Mouse (Mus musculus) left cerebral cortex, postnatal 14 days (tissue): ENCODE results near the gene Rph3a. TPM values are rescaled to one million over a fixed set of nuclear protein-coding genes. Genes with fewer than 3 reads are reported as not detected.
"Not testable (repeated sequence)": the region's sequence is repeated elsewhere in the genome, so short reads cannot be mapped to it uniquely, and the experiment has no call there.

Experiments
- DNase-seq, 2 experiments: peaks; one replicate each; pipeline ENCODE4 v3.0.0; 2021 to 2022; ENCODE audit warnings: low spot score in 2 of 2, mixed read lengths in 1 of 2
- intact Hi-C: fragments of 180-260 bp; cut with DNase I; formaldehyde crosslinking; loops from one replicate; pipeline ENCODE4 v1.15.1; 2025
- total RNA-seq, 2 experiments: library from RNA; stranded (reverse); gene quantifications; 2 replicates each; pipeline ENCODE4 v1.2.3; 2021

Rph3a gene
- total RNA-seq, 2 experiments from 2014 or later, result 252 to 253 TPM

- intact Hi-C loops, DNase-seq: not testable (repeated sequence)
Observed at GRCm38 (mm10) chr5:120924520-120924919, 85.4 kb downstream of the Rph3a start.

DNA sequence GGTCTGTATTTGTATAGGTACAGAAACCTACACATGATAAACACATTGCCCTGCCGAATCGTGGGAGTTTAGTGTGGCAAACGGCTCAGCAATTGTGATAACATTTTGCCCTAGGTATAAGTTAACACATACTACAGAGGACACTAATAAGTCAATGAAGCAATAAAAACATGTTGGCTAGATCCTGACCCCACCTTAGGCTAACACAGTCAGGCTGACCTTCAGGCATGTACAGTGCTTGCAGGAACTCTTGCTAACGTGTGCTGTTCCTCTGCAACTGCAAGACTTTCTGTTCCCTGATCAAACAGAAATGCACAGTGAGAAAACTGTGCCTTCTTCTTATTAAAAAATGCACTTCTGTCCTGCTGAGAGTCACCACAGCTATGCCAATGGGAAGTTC is 85.9 kb downstream of the Rph3a start:
- no peak for DNase-seq
- intact Hi-C loops, result no loop called here

- intact Hi-C loops, result no loop called here
- no peak for DNase-seq
Observed at GRCm38 (mm10) chr5:120920296-120920695, 89.6 kb downstream of the Rph3a start.

DNA sequence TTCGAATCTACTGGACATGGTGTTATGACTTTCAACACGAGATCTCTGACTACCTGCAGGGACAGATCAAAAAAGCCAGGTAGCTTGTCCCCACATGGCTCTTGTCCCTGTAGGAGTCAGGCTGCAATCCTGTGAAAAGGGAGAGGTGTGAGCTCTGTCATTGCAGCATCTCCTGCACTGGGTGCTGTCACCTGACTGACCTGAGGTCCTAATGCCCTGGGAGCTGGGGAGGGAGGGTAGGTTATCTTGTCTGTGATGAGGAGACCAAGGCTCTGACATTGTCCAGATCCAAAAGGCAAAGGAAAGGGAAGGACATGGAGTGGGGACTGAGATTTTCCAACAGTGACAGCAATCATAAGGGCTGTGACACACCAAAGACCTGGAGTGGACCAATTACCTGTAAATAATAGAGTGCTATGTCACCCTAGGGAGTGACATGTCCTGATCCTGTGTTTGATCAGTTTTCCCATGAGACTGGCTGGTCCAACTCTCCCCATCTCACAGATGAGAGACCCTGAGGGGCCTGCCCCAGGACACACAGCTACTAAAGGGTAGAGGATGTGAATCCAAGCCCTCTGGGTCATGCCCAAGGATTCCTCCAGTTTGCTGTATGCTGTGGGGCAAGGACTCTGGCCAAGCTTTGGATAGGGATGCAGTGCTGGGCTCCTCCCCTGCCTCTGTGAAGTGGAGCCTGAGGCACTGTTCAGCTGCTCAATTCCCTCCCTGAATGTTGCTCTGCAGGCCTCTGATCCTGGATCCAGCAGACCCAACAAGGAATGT is 90.5 kb downstream of the Rph3a start:
- DNase-seq, intact Hi-C loops: not testable (repeated sequence)

- intact Hi-C loops, DNase-seq: not testable (repeated sequence)
Observed at GRCm38 (mm10) chr5:120914204-120914603, 95.7 kb downstream of the Rph3a start, which contains the start of gene Oas1d. Gene Oas1d (plus strand): TSS chr5:120914536.

DNA sequence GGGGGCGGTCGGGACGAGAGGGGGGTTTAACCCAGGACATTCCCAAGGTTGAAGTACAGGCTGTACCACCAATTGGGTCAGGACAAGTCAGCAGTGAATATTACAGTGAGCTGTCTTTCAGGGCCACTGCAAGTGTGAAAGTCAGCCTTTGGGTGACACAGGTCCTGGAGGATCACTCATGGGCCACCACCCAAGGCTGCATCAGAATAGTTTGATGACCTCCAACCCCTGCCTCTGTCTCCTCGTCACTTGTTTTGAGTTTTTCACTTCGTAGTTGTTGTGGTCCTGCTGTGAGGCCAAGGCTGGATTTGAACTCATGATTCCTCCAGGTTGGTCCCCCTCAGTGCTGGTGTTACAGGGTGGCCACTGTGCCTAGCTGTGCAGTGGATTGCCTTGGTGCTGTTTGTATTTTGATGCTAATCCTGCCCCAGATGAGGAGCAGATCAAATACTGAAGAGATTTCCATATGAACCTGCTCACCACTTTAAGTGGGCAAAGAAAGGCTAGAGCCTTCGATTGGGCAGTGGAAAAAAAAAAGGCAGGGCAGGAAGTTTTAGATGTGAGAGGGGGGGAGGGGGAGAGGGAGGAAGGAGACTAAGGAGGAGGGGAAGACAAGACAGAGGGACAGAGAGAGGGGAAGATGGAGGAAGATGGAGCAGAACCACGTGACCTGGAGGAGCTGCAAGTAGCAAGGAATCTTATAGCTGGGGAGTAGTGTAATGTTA is 101.5 kb downstream of the Rph3a start:
- intact Hi-C loops, result no loop called here
- no peak for DNase-seq

DNA sequence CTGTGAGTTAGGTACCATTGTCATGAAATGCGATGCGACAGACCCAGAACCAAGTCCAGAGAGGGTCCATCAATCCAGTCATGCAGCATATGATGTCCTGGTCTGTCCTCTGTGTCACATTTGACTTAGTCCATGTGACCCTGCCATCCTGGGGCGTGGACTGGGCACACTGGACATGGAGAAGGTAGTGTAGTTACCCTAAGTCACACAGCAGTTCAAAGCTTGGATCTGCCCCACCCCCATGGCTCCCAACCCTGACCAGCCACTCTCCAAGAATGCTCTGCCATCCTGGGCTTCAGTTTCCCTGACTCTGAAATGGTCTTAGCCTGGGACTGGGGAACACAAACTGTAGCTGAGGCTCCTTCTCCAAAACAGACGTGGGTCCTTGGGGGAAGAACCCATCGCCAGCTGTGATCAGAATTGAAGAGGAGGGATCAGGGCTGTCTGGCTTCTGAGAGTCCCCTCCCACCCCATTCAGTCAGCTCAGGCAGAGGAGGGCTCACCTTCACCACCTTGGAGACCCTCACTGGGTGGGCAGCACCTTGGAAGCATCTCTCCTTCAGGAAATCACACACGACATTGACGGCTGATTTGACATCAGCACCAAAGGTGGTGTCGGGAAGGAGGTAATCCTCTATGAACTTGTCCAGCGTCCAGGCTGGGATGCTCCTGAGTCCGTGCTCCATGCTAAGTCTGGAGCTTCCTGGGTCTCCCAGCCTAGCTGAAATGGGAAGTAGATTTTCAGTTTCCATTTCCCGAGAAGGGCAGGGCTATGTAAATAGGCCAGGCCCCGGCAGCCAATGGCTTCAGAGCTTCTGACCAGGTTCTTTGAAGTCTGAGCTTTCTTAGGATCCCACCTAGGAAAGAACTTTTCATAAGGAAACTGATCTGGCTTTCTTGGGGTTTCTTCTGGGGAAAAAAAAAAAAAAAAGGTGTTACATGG is 102.8 kb downstream of the Rph3a start, which contains the start of gene Oas1a:
TSS of gene Oas1a (minus strand) at position 731 of the 943 bp plus-strand sequence.
- intact Hi-C loops, DNase-seq: not testable (repeated sequence)

- no peak for DNase-seq
- intact Hi-C loops, result no loop called here
Observed at GRCm38 (mm10) chr5:120902056-120902455, 107.8 kb downstream of the Rph3a start.

GRCm38 (mm10) chr5:120900666-120901065 is 109.2 kb downstream of the Rph3a start:
- intact Hi-C loops, result no loop called here
- no peak for DNase-seq

- no peak for DNase-seq
- intact Hi-C loops, result no loop called here
Observed at GRCm38 (mm10) chr5:120898726-120899125, 111.2 kb downstream of the Rph3a start.

DNA sequence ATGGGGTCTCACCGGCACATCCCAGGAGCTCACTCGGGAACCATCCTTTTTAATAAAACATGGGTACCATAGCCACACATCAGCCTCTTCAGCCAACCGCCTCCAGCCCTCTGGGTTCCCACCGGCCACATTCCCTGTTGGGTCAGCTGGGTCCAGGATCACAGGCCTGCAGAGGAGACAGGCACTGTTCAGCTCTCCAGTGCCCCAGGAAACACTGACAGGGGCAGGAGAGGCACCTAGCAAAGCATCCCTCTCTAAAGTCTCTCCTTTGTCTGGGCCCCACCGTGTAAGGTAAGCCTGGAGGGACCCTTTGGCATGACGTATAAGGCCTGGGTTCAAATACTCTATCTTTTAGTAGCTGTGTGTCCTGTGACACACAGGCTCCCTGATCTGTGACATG is 111.6 kb downstream of the Rph3a start:
- intact Hi-C loops, result no loop called here
- no peak for DNase-seq

- intact Hi-C loops, result no loop called here
Observed at GRCm38 (mm10) chr5:120895231-120895900, 114.5 kb downstream of the Rph3a start.

GRCm38 (mm10) chr5:120894692-120895091 is 115.2 kb downstream of the Rph3a start:
- intact Hi-C loops, DNase-seq: not testable (repeated sequence)

More at GRCm38 (mm10) chr5:120895231-120895900, 114.5 kb downstream of the Rph3a start:
- DNase-seq, result no peak

DNA sequence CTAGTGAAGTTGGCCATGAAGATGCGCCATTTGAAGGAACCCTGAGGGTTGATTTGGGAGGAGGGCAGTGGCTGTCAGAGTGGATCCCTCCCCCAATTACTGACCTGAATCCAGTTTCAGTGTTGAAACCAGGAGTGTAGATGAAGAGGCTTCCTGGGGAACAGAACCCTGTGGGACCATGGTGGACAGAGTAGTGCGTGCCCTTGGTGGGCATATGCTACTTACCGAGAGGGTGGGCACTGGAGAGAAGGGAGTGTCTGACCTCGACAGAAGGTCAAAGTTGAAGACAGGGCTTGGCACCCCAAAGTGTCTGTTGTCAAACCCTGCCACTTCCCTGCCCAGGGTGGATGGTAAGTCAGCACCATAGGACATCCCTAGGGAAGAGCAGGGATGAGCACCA is 116.0 kb downstream of the Rph3a start:
- DNase-seq, intact Hi-C loops: not testable (repeated sequence)

DNA sequence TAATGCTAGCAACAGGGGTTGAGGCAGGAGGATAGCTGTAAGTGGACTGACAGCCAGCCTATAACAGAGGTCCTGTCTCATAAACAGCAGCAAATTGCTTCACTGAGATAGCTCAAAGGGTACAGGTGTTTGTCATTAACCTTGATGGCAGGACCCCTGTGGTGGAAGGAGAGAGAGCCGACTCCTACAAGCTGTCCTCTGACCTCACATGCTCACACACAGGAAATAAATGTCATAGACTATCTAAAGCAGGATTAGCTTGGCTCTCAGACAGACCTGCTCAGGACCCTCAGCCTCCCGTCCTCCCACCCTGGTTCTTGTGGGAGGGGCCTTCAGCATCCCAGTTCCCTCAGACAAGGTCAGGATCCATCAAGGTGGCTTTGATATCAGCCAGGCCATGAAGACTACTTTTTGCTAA is 117.6 kb downstream of the Rph3a start:
- DNase-seq, result no peak
- intact Hi-C loops, result no loop called here

- intact Hi-C loops, DNase-seq: not testable (repeated sequence)
Observed at GRCm38 (mm10) chr5:120891566-120892242, 118.2 kb downstream of the Rph3a start.

GRCm38 (mm10) chr5:120890991-120891390 is 118.9 kb downstream of the Rph3a start:
- intact Hi-C loops, result no loop called here
- no peak for DNase-seq
